Mouse (Mus musculus) neural tube, embryonic 10.5 days (tissue): ENCODE data around the gene Bcl2.
"Not testable (repeated sequence)": the region's sequence is repeated elsewhere in the genome, so short reads cannot be mapped to it uniquely, and the experiment has no call there.

Experiments used
- DNase-seq: peaks from one replicate; pipeline ENCODE4 v3.0.0-alpha.2; 2017; ENCODE audit warnings: low spot score; ENCODE audit errors: extremely low spot score

Gene Bcl2

GRCm38 (mm10) chr1:106559116-106559605, 154.9 kb downstream of the Bcl2 start:
- no peak for DNase-seq

DNA sequence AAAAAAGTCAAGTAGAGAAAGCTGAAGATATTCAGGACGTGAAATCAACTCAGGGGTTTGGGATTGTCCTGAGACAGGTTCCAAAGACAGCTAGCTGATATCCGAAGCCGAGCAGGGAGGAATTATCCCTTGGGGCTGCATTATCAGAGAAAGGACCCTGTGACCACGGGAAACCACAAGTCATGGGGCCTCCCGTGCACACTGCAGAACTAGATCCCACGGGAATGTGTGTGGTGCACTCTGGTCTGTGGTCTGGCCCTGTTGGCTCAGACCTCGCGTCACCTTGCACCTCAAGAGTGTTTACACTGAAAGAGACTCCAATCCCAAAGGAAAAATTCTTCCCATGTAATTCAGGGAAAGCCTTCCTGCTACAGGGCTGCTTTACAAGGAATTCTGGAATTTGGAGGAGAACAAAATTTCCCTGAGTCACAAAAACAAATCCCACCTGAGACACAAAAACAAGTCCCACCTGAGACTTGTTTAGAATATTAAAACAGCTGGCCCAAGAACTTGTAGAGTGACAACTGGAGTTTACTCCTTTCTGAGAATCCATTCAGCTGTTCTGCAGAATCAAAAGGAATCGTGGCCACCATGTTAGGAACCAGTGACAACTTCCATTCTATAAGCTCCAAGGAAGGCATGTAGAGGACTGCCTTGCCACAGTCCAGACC, 158.4 kb downstream of the Bcl2 start:
- no peak for DNase-seq

GRCm38 (mm10) chr1:106553846-106554802, 159.9 kb downstream of the Bcl2 start:
- no peak for DNase-seq

GRCm38 (mm10) chr1:106552856-106553255, 161.2 kb downstream of the Bcl2 start:
- no peak for DNase-seq

- no peak for DNase-seq
These were observed 163.5 kb downstream of the Bcl2 start for GRCm38 (mm10) chr1:106550580-106550979.

DNA sequence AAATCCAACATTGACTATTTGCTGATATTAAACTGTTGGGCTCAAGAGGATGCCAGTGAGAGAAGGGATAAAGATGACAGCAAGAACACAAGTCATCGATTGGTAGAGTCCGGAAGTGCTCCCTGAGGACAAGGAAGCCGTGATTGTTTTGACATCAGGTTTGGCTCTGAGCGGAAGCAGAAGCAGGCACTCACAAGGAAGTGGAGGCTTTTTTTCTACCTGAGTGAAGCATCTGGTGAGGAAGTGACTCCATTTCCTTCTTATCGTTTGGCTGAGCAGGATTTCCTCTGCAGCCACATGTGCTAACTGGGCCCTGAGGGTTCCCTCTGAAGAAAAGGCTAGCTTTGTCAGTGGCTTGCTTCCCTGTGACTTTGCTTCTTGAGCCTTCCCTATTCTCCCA, 165.0 kb downstream of the Bcl2 start:
- no peak for DNase-seq

DNA sequence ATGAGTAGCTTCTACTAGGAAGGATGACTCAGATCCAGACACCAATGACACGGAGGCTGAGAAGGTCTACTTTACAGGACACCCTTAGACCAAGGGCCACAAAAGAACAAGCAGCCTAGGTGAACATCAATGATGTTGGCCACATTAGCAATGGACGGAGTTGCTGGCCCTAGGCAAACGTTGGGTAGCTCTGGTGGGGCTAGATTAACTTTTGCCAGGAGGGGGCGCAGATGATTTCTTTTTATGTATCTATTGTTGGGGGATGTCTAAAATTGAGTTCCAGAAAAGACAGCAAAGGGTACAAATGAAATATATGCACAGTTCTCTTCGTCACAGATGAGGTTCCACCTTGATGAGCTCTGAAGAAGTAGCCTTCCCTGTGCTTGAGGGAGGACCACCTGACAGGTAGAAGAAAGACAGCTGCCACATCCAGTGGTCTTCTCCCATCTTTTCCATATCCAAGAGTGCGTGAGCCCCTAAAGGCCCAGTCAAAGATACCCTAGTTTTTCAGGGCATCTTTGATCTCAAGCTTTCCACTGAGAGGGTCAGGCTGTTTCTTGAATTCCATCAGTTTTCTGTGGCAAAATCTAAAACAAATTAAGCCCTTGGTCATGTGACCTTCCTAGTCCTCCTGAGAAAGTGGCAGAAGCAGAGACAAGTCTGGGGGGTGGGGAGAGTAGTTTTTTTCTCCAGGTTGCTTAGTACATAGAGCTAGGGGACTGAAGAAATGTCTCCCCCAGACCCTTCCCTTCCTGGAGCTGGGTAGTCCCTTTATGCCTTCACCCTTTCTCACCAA, 169.1 kb downstream of the Bcl2 start:
- DNase-seq: no peak

DNA sequence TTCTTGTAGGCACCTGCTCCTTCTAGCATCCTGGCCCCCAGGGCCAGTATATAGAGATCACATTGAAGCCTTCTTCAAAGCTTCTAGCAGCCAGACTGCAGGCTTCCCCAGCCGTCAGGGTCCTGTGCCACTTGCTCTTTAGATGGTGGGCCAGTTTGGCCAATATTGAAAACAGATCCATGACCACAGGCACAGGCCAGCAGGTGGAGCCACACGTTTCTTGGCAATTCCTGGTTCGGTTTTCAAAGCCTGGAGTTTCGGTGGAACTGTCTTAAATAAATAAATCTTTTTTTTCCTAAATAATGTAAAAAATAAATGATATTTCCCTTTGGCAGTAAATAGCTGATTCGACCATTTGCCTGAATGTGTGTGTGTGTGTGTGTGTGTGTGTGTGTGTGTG, 171.3 kb downstream of the Bcl2 start:
- DNase-seq: peak; percentile 37

DNA sequence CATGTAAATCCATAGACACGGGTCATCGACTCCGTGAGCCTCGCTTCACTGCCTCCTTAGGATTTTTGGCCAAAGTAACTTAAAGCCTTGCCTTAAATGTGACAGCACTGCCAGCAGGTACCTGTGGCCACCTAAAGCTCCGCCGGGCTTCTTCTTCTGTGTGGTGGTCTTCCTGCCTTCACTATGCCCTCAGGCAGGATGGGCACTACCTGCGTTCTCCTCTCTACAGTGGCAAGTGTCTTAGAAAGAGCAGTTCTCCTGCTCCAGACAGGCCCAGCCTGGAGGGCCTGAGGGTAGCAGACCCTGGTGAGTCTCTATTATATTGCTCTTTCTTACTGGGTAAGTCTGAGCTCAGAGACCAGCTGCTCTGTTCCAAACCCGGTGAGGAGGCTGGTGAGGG, 172.2 kb downstream of the Bcl2 start:
- no peak for DNase-seq

- DNase-seq: no peak
These were observed 173.9 kb downstream of the Bcl2 start for GRCm38 (mm10) chr1:106540130-106540529.

GRCm38 (mm10) chr1:106539029-106539428, 175.0 kb downstream of the Bcl2 start:
- no peak for DNase-seq

- DNase-seq: not testable (repeated sequence)
These were observed 179.2 kb downstream of the Bcl2 start for GRCm38 (mm10) chr1:106534835-106535234.

- no peak for DNase-seq
These were observed 184.5 kb downstream of the Bcl2 start for GRCm38 (mm10) chr1:106529570-106529969.

DNA sequence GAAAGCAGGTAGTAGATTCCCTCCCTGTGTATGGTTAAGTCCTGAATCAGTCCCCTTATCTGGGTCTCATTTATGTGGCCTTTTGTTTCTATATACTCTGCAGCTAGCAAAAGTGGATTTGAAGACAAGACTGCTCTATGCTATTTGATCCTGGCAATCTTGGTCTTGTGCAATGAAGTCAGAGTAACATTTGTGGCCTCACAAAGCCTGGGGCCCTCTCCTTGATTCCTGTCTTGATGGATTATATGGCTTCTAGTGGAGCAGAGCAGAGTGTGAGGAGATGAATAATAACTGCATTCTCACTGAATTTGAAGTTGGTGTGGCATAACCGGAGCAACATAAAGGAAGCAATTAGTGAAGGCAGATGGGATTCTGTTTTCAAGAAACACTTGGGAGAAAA, 186.5 kb downstream of the Bcl2 start:
- no peak for DNase-seq

DNA sequence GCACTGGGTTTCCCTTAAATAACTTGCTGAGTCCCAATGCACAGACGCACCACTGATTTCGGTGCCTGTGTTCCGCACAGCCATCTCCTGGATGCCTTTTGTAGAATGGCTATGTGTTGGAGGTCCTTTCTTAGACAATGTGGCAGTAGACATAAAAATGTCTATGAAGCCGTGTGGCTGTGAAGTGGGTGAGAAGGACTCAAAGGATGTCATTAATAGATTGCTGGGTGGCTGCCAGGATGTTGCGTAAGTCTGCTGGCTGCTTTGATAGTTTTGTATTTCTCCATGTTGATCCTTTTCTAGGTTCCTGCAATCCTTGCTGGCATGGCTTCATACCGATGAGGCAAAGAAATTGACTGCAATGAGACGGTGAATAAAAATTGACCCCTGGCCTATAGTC, 187.3 kb downstream of the Bcl2 start:
- DNase-seq: no peak

DNA sequence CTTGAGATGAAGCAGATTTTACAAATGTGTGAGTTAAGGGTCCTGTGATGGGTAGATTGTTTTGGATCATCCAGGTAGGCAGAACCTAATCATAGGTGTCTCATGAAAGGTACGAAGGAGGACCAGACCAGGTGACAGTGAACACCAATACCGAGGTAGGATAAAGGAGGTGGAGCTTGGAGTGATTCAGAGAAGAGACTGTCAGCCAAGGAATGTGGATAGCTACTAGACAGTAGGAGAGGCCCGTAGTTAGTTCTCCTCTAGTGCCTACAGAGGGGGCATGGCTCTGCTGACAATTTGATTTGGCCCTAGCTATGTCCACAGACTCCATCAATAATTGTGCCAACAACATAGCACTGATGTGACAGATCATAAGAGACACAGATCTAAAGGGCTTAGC, 188.0 kb downstream of the Bcl2 start:
- DNase-seq: no peak

DNA sequence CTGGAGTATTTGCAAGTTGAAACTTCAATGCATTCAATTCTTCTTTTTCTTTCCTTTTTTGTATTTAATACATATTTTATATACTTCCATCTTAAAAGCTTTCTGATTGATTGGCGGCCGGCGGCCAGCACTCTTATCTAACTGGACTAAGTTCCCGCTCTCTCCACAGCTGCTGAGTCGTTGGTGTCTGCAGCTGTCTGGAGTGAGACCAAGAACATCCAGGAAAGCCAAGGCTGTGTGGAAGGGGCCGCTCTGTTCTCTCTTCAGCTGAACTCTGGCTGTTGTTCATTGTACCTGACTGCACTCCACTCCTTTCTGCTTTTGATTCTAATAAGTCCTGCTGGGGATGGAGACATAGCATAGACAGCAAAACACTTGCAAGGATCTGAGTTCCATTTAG, 190.3 kb downstream of the Bcl2 start:
- no peak for DNase-seq

DNA sequence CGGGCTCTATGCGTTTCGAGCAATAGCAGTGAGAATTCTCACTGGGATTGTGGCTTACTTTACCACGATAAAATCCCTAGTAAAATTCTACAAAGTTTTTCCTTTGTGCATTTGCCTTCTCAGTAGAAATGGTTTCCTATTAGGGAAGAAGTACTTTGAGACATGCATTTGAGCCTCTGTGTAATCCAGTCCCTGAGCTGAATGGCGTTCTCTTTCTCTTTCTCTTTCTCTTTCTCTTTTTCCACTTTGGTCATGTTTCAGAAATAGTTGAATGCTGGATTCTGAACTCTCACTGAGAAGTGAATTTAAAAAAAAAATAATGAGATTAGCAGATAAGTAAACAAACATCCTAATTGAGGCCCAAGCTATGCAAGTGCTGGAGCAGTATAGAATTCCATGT, 191.1 kb downstream of the Bcl2 start:
- no peak for DNase-seq

DNA sequence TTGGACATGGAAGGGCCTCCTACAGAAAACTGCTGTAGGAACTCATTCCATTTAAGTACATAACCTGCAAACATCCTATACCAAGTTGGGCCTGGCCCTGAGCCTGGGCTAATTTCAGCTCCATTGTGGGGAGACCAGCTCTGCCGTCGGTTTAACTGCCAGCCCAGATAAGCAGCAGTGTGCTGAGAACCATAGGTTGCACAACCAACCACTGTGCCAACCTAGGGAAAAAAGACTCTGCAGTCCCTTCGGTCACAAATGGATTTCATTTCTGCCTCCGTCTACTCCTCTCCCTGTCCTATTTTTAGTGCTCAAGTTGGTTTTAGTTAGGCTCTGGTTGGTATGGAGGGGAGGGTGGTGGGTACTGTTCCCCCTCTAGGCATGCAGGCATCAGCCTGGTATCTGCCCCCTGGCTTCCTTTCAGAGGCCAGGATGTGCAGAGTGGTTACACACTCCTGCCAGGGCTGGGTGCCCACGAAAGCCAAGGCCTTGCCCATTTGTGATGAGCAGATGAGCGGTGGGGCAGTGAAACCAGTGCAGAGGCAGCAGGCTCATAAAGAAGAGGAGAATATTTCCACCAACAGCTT, 196.4 kb downstream of the Bcl2 start:
- DNase-seq: no peak

- DNase-seq: no peak
These were observed 197.0 kb downstream of the Bcl2 start for GRCm38 (mm10) chr1:106517099-106517498.

GRCm38 (mm10) chr1:106515611-106516010, 198.5 kb downstream of the Bcl2 start:
- no peak for DNase-seq
